Mouse (Mus musculus) myocyte (in vitro differentiated cells): Measurements from ENCODE around the gene Dennd5a.

Experiments used
- CEBPB ChIP-seq: IDR thresholded peaks from 2 replicates; pipeline ENCODE4 v1.6.1; 2011; ENCODE audit warnings: mild to moderate bottlenecking, moderate library complexity; ENCODE audit not compliant: poor library complexity, insufficient read depth, severe bottlenecking
- MYOD1 ChIP-seq, 3 experiments: IDR thresholded peaks; one replicate each; pipeline ENCODE4 v1.6.1; 2011; ENCODE audit warnings: control low read depth in 2 of 3, low read depth in 2 of 3, mild to moderate bottlenecking in 2 of 3, moderate library complexity in 1 of 3; ENCODE audit not compliant: insufficient read length in 2 of 3, control insufficient read depth in 1 of 3
- POLR2A ChIP-seq: IDR thresholded peaks from one replicate; pipeline ENCODE4 v1.6.1; 2011; ENCODE audit warnings: low read depth, mild to moderate bottlenecking, control low read depth, moderate library complexity; ENCODE audit not compliant: insufficient read length
- TCF12 ChIP-seq: IDR thresholded peaks from one replicate; pipeline ENCODE4 v1.6.1; 2011; ENCODE audit warnings: mild to moderate bottlenecking, control low read depth; ENCODE audit not compliant: poor library complexity, insufficient read depth, severe bottlenecking
- USF1 ChIP-seq: IDR thresholded peaks from one replicate; pipeline ENCODE4 v1.6.1; 2011; ENCODE audit warnings: low read depth, mild to moderate bottlenecking, control low read depth, moderate library complexity

DNA sequence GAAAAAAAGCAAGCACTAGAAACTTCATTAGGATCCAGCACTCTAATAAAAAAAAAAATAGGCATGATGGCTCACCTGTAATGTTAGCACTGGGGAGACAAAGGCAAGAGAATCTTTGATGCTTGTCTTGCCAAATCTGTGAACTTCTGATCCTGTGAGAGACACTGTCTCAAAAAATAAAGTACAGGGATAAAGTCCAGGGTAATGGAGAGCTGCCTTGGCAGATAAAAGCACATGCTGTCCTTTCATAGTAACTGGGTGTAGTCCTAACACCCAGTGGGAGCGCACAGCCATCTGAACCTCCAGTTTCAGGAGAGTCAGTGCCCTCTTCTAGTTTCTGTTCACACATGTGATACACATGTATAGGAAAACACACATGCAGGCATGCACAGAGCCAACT, 31.0 kb upstream of the Dennd5a start:
- TF ChIP-seq TCF12 (no peak), POLR2A (no peak), CEBPB (no peak), USF1 (no peak), MYOD1 (IDR thresholded peaks at IDR 0.05; ENCODE audit: control insufficient read depth in 1 of 3, insufficient read length in 2 of 3, low read depth in 2 of 3) (no peak)
